Mouse (Mus musculus) lung, adult 2 months (tissue): ENCODE measurements at regions not wholly inside any gene's neighbourhood (a gene's known extent, or its start where the extent isn't known, plus 50 kb on each side); places are given as distances from the start of the nearest gene placed in this dataset.

ENCODE experiments used
- CTCF ChIP-seq: fragments of 200-500 bp; IDR thresholded peaks from 2 replicates; pipeline ENCODE4 v1.5.1; 2011; ENCODE audit warnings: mild to moderate bottlenecking, low read length, control low read depth; ENCODE audit not compliant: insufficient read depth
- POLR2A ChIP-seq: fragments of 200-500 bp; IDR thresholded peaks from 2 replicates; pipeline ENCODE4 v1.6.1; 2011; ENCODE audit warnings: low read depth, mild to moderate bottlenecking, control low read depth, low read length, borderline replicate concordance; ENCODE audit errors: extremely low read depth

DNA sequence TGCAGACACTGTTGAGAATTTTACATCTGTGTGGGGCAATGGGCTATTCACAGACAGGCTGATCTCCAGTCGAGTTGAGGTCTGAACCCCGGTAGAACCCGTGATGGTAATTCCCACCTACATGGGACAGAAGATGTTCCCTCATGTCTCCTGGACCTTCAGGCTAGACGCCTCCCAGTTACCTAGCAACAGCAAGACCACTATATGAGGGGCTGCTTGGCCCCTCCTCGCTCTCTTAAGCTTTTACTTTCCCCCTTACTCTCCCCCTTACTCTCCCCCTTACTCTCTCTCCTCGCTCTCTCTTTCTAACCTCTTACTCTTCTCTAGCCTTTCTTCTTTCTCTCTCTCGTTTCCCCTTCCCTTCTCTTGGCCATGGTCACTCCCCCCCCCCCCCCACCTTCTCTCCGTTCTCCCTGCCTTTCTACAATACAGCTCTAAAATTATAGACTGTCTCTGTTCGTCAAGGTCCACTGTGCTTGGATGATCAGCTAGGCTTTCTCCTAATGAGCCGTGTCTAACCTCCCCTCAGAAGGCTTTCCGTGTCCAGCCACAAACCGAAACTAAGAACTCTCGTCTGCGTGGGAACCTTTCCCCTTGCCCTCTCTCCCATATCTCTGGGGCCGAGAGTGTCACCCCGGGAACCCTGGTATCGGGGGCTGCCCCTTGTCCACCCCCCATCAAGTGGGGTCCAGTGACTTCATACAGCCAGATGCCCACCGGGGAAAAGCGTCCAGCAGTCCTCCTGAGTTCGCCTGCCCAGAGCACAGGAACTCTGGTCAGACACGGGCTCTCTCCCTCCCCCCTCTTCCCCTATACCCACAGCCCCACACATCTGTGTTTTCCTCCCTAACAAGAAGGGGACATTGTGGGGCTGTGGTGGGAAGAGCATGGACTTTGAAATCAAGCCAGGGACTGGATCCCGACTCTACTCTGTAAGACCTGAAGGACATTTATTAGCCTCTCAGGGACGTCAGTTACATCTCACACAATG lies 60.6 kb upstream of the Enpep start:
- TF ChIP-seq POLR2A, result no peak
- no peak for TF ChIP-seq CTCF
